Mouse (Mus musculus) small intestine, adult 2 months (tissue): ENCODE results near the gene Umad1. TPM values are rescaled to one million over a fixed set of nuclear protein-coding genes. Genes with fewer than 3 reads are reported as not detected.

Experiments used
- H3K27ac ChIP-seq: fragments of 200-500 bp; 2 replicates; pipeline ENCODE4 v1.5.1; 2012; ENCODE audit warnings: low read depth, low read length, control low read depth, inconsistent platforms; ENCODE audit not compliant: insufficient read depth
- H3K27me3 ChIP-seq: fragments of 200-500 bp; 2 replicates; pipeline ENCODE4 v1.6.1; 2012; ENCODE audit warnings: mild to moderate bottlenecking, moderate library complexity, low read length, inconsistent platforms; ENCODE audit not compliant: control insufficient read depth, insufficient read depth
- H3K36me3 ChIP-seq: fragments of 200-500 bp; 2 replicates; pipeline ENCODE4 v1.6.1; 2012; ENCODE audit warnings: mild to moderate bottlenecking, low read length, control low read depth, inconsistent platforms; ENCODE audit not compliant: control insufficient read depth, insufficient read depth
- H3K4me1 ChIP-seq: fragments of 200-500 bp; 2 replicates; pipeline ENCODE4 v1.6.1; 2012; ENCODE audit warnings: low read length, inconsistent platforms, mixed read lengths; ENCODE audit not compliant: control insufficient read depth, insufficient read depth, insufficient read length
- H3K4me3 ChIP-seq: fragments of 200-500 bp; 2 replicates; pipeline ENCODE4 v1.5.1; 2012; ENCODE audit warnings: low read depth, mild to moderate bottlenecking, control low read depth, inconsistent platforms, low read length, moderate library complexity
- CTCF ChIP-seq: fragments of 200-500 bp; IDR thresholded peaks from 2 replicates; pipeline ENCODE4 v1.5.1; 2012; ENCODE audit warnings: low read depth, mild to moderate bottlenecking, control low read depth, inconsistent platforms, low read length, moderate library complexity, mixed read lengths; ENCODE audit not compliant: insufficient replicate concordance, insufficient read length; ENCODE audit errors: extremely low read depth
- POLR2A ChIP-seq: fragments of 200-500 bp; IDR thresholded peaks from 2 replicates; pipeline ENCODE4 v1.6.1; 2012; ENCODE audit warnings: low read depth, mild to moderate bottlenecking, control low read depth, inconsistent platforms, low read length, moderate library complexity
- WGBS: fragments of 180-500 bp; shearing (Covaris S2); methylation state at CpG from one replicate; pipeline ENCODE4 v1.1.7; 2018; 5-methylcytosine and 5-hydroxymethylcytosine counted together
- polyA plus RNA-seq: library from polyadenylated mRNA; depleted of rRNA; stranded (reverse); fragments of >200 nt; gene quantifications from 2 replicates; pipeline ENCODE4 v1.2.3, GENCODE M21; 2012

Umad1 gene
- polyA plus RNA-seq, 1 experiment, result 9.0 TPM

DNA sequence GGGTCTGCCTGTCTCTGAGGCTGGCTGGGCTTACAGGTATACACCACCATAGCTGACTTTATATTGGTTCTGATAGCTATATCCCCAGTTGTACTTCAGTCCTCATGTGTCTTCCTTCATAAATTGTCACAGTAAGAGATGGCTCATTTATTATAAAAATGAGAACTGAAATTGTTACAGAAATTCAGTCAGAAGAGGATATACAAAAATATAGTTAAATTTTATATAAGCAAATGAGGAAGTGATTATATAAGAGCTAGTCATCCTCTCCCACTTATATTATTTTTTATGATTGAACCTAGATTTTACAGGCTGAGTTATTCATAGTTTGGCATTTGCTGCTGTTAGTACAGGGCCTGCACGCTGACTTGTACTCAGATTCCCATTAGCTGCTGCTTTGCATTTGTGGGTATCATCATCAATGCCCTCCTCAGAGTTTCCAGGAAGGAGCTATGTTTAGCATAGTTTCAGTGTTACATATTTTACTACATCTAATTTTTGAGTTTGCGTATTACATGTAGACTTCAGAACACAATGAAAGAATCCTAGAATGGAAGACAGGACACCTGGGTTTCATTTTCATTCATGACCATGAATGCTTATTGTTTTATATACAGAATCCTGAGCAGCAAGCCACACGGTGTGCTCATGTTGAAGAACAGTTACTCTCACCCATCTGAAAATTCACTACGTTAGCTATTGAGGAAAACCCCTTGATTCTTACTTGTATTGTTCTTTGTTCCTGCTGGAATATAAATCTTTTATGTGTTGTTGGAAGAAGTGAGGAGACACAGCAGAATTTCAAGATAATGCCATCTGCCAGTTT lies 29.9 kb downstream of the Umad1 start:
- Histone ChIP-seq H3K4me1 (0 out of 2 replicates have a peak, but pooled peaks cover 1% of the 10 kb centered on the region), H3K27me3 (no peaks in the 10 kb centered on the region), H3K4me3 (no peak overlapping the region), H3K36me3 (no peaks in the 10 kb centered on the region; the same call in 1 of the 2 replicates), H3K27ac (no peak overlapping the region)
- TF ChIP-seq POLR2A (no peak), CTCF (no peak)
- WGBS, result 84% methylated on average over 4 of the region's 4 CpGs

DNA sequence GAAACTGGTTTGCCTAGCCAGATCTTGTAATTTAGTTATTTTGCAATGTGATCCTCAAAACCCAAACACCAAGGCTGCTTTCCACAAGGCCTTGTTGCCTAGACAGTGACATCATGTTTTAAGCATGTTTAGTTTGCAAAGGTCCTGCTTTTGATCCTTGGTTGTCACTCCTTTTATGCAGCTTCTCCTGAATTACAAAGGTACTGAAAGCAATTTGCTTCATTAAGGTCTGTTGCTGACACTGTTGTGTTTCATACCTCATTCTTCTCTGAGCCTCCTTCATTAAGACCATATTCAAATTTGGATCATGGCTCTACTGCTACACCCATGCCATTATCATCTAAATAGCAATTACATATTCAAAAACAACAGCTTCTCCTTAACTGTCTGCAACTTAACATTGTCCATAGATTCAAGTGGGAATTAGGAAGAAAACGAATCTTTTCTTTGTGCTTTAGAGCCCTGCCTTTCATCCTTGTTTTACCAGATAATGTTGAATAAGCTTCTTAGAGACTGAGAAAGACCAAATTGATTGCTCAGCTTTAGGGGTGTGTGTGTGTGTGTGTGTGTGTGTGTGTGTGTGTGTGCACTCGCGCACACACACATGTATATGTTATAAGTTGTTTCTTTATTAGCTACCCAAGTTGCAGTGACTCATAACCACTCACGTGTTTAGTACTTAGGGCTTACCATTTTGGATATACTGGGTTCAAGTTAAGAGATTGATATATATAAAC lies 35.1 kb downstream of the Umad1 start:
- Histone ChIP-seq H3K36me3 (no peaks in the 10 kb centered on the region), H3K4me3 (no peak overlapping the region), H3K27ac (no peak overlapping the region), H3K27me3 (no peaks in the 10 kb centered on the region), H3K4me1 (no peaks in the 10 kb centered on the region)
- TF ChIP-seq CTCF (no peak), POLR2A (no peak)
- 92% methylated on average over 4 of the region's 4 CpGs for WGBS

DNA sequence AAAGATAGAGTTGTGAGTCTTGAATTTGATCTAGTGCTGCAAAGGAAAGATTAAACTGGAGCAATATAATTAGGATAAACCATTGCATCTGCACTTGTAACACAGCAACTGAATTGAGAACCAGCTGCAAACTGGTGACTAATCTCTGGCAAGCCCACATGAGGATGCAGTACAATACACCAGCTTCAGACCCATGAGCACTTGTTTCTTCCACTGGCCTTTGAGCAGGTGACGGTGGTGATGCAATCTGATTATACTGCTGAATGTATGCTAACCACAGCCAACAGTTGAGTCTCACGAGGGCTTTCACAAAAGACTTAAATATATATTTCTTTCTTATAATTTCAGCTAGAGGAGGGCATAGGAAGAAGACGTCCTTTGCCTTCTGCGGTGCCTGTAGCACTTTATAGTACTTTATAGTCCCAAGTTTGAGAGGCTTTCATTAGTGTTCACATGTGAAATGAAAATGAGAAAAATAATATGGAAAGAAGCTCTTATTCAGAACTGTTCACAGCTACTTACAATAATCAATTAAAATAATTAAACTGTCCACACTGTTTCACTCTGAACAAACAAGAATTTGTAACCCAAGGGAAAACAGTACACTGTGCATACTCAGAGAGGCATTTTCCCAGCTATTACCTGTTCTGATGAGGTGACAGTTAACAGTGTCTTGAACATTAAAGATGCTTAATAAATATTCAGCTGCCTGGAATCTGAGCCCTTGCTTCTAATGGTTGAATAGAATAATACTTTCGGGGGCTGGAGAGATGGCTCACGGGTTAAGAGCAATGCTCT lies 40.2 kb downstream of the Umad1 start:
- TF ChIP-seq CTCF (no peak), POLR2A (no peak)
- WGBS, result 83% methylated on average over 6 of the region's 6 CpGs

DNA sequence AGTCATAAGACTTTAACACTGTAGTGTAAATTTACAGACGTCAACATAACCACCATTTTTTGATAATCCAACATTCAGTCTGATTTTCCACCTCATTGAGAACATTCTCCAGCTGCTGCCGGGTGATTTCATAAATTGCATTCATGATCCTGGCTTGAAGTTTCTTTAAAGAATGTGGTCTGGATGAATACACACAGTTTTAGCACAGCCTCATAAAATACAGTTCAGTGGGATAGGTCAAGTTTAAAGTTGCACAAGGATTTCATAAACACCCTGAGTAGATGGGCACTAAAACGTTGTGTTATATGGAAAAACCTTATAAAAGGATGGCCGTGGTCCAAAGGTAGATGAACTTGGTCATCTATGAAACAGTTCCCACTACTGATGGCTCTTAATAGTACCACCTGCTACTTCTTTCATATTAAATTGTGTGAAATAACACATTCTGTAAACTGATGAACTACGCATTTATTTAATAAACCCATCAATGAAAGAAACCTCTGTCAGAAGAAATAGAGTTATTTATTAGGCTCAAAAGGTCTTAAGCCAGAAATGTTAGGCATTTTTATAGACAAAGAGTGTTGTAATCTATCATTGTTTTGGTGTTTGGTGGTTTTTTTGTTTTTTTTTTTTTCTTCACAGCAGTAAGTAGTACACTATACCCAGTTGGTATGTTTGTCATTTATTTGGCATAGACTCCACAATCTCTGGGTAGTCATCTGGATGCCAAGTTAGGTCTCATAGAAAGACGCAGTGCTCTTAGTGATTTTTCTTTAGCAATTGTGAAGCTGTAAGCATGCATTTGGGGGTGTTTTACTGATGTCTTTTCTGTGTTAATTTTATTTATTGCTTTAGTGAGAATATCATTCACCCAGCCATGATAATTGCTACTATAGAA lies 49.0 kb downstream of the Umad1 start:
- no peaks in the 10 kb centered on the region for H3K36me3 ChIP-seq
- WGBS, result 78% methylated on average over 6 of the region's 6 CpGs
- no peak overlapping the region for H3K4me3 ChIP-seq

More for the DNA sequence above, 40.2 kb downstream of the Umad1 start:
- no peaks in the 10 kb centered on the region for H3K27me3 ChIP-seq
- H3K36me3 ChIP-seq, result no peaks in the 10 kb centered on the region
- H3K4me1 ChIP-seq, result no peaks in the 10 kb centered on the region
- H3K27ac ChIP-seq, result no peak overlapping the region
- no peak overlapping the region for H3K4me3 ChIP-seq

DNA sequence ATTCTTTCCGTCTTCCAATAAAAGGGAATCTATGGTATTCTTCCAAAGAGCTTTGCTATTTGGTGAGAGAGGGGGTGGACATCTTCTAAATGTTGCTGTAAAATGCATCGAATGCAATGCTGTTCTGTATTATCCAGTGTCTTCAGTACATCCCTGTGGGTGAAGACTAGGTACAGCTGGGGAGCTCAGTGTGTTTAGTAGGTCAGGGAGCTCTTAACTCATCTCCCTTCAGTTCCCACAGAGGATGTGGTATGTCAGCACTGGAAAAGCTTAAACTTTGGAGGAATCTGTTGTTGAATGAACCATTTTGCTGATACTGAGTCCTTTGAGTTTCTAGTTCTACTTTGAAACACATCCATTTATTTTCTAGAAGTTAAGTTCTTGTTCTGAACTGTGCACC lies 53.5 kb downstream of the Umad1 start:
- Histone ChIP-seq H3K27me3 (no peaks in the 10 kb centered on the region), H3K27ac (no peak overlapping the region), H3K4me1 (no peaks in the 10 kb centered on the region), H3K4me3 (no peak overlapping the region), H3K36me3 (no peaks in the 10 kb centered on the region)
- no peak for TF ChIP-seq POLR2A
- no peak for TF ChIP-seq CTCF
- 91% methylated on average over 2 of the region's 2 CpGs for WGBS

More for the DNA sequence above, 49.0 kb downstream of the Umad1 start:
- no peaks in the 10 kb centered on the region for H3K27me3 ChIP-seq
- H3K27ac ChIP-seq, result no peak overlapping the region
- H3K4me1 ChIP-seq, result no peaks in the 10 kb centered on the region
- no peak for TF ChIP-seq POLR2A
- TF ChIP-seq CTCF, result no peak

DNA sequence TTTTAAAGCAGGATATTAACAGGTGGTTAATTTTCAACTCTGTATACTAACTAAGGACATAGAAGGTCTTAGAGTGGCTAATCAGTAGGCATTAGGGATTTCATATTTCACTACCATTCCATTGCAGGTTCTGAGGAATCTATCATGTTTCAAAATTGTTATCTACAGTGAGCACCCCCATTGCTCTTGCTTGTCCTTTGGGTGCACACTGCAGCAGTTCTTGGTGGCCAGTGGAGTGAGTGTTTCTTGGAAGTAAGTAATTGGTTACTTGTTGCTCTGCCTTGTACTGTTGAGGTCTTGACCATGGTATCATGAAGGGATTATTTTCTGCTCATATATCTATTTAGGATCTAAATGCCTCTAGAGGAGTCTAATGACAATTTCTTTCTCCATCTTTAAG lies 57.1 kb downstream of the Umad1 start:
- no peak for TF ChIP-seq POLR2A
- no peak for TF ChIP-seq CTCF
- Histone ChIP-seq H3K36me3 (no peaks in the 10 kb centered on the region), H3K4me3 (no peak overlapping the region), H3K27ac (no peak overlapping the region), H3K4me1 (peaks cover 2% of the 10 kb centered on the region; the same call in 1 of the 2 replicates), H3K27me3 (no peaks in the 10 kb centered on the region)
